Mouse (Mus musculus) urinary bladder, postnatal 4 days (tissue): ENCODE data around the gene Zp3r.
"Not testable (repeated sequence)": the region's sequence is repeated elsewhere in the genome, so short reads cannot be mapped to it uniquely, and the experiment has no call there.

Experiments used
- DNase-seq, 2 experiments: peaks; one replicate each; pipeline ENCODE4 v3.0.0; 2021 to 2022; ENCODE audit warnings: low spot score in 2 of 2

The Zp3r gene

DNA sequence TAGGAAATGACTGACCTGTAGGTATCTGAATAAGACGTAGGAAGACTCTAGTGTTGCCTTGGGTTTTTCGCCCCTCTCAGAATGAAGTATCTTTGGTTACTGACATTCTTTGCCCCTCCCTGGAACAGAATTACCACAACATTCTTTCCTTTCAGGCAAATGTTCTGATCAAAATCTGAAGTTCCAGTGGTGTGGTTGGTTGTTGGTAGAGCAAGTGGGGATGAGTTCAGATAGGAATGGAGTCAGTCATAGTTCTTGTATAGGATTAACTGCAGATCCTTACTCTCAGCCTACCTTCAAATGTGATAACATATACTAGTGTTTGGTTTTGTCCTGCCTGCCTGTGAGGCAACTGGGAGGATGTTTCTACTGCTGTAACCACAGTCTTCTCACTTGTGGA, at the start of gene Zp3r:
Gene Zp3r (minus strand): TSS at position 101 of the 400 bp plus-strand sequence.
- DNase-seq = no peak

DNA sequence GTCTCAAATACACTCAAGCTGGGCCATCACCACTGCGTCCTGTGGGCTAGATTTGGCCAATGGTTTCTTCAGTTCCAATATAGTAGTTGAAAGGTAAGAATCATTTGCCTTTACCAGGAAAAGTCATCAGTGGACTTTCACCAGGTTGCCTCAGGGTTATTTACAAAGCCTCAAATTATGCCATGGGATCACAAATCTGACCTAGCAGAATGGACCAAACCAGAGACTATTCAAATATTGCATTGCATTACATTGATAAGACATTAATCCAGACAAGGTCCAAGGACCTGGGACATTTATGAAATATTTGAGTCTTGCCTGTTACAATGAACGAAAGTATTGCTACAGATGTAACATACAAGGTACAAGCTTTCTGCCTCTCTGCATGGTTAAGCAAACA, 49.1 kb upstream of the Zp3r start:
- no peak for DNase-seq

DNA sequence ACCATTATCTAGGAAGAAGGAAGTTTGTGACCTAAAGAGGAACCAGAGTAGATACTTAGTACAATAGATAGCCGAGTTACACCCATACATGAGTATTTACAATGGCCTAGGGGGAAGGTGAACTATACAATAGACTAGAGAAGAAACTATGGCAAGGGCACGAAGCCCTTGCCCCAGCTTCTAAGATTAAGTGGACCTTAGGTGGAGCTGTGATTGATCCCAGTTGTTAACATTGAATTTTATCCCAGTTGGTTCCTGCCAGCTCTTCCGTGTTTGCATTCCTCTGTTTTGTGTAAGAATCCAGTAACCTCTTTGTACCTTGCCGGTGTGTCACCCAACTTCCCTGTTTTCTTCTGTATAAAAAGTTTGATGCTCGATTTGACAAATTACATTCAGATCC, 34.2 kb upstream of the Zp3r start:
- not testable (repeated sequence) for DNase-seq

DNA sequence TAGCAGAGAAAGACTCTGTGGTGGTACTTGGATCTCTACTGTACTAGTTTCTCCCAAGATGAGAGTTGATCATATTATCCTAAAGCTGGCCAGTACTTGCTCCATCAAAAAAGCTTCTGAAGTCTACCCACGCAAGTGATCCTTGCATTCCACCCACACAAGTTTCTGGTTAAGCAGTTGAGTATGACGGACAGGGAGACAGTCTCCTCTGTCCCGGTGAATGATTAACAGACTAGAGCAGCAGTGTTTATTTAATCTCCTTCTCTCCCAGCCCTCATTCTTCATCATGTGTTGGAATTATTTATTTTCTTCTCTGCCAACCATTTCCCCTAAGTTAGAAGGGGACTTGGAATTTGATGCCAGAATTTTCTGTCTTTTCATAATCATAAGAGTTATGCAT, 32.0 kb upstream of the Zp3r start, which contains the start of gene C4bp:
Gene C4bp (minus strand): TSS at position 179 of the 400 bp plus-strand sequence.
- no peak for DNase-seq

DNA sequence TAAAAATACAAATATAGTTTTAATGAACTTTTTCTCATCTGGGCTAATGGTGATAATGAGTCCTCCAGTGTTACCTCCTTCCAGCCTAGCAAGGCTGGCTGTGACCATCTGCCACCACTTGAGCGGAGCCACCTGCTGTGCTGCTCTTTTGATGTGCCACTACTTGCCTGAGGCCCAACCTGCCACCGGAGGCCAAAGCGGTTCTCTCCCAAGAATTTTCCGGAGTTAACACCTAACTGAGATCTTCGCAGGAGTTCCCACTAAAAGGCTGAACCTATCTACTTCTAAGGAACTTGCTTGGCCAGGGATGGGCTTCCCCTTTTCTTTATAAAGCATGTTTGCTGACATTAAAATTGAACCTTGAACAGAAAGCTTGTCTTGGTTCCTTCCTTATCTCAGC, 30.2 kb upstream of the Zp3r start:
- not testable (repeated sequence) for DNase-seq

DNA sequence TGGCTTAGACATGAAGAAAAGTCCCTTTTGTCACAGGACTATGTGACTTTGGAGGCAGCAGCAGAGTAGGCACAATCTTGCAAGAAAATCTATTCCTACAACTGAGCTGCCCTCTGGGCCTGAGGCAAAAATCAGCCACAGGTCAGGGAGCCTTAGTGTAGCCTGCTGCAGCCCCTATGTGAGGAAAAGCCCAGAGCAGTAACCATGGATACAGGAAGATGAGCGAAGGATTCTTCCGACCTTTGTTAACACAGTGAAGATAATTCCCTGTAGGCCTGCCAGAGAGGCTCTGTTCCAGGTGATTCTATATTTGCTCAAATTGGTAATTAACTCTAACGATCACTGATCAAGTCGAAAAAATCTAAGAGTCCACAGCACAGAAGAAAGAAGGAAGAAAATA, 14.7 kb upstream of the Zp3r start:
- DNase-seq = no peak

DNA sequence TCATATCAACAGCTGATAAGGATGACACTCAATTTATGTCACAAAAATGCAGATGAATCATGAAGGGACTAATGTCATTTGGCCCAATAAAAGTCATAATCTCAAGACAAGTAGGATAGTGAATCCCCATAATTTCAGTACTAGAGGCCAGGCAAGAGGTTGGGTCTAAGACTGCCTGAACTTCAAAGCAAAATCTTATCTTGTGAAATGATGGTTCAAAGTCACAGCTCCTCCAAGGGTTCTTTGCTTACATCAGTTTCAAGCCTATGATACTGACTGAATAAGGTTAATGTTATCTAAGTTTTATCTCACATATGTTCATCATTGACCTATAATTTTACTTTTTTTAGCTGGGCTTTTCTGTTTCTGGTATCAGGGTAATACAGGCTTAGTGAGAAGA, 11.5 kb upstream of the Zp3r start:
- no peak for DNase-seq

DNA sequence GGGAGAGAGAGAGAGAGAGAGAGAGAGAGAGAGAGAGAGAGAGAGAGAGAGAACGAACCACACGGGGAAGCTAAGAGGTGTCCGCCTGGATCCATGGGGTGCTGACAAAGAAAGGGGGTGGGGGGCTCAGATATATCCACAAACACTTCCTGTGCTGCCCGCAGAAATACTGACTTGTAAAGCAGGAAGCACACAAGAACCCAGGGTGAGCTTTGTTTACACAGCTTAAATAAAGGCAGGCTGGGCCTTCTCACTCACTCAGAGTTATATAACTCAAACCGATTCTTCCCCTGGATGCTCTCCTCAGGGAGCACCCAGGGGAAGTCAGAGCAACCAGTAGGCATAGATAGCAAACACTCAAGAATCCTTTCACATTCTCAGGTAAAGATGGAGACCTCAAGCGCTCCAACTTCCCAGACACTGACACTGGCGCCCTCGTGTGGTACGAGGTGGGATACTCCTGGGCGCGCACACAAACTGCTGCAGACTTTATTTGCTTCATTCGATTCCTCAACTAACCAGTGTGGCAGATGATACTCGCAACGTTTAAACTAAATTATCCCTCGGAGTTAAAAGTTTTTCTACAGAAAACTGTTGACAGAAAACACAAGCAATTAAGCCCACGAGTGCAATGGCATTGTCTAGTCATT, 4.5 kb upstream of the Zp3r start:
- DNase-seq = peak; percentile 50 to 78

DNA sequence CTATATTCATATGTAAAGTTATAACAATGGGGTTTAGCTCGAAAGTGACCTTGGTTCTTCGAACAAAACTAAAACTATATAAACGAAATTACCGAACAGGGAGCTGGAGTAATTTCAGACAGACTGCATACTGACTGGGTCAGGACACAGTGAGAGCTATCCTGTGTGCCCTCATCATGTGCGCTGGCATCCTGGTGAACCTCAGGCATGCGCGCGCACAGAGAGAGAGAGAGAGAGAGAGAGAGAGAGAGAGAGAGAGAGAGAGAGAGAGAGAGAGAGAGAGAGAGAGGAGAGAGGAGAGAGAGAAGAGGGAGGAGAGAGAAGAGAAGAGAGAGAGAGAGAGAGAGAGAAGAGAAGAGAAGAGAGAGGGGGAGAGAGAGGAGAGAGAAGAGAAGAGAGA, 3.9 kb upstream of the Zp3r start:
- no peak for DNase-seq

DNA sequence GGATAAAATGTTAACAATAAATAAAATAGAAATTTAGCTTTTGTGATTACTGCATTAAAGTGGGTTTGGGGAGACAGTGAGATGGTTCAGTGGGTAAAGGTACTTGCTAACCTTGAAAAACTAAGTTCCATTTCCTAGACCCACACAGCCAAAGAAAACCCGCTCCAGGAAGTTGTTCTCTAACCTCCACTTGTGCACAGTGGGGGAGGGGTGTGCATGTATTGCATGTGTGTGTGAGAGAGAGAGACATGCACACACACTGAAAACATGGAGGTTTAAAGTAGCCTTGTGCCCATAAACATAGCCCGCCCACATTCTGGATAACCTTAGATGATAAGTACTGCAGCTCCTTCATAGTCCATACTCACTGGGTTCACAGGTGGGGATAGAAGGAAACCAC, 33.1 kb downstream of the Zp3r start:
- no peak for DNase-seq

DNA sequence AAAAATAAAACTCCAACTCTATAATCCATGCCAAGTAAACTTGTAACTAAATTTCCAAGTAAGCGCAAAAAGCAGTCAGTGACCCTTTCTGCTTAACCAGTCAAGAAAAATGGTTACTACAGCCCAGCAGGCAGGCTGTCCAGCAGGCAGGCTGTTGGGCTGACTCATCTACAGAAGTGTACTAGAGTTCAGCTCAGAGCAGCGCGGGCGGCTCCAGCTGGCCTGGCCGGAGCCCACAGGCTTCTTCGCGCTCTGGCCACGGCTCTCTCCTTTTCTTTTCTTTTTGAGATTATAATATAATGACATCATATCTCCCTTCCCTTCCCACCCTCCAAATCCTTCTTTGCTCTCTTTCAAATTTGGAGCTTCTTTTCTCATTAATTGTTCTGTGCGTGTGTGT, 40.8 kb downstream of the Zp3r start:
- DNase-seq = peak; percentile 28 to 60

DNA sequence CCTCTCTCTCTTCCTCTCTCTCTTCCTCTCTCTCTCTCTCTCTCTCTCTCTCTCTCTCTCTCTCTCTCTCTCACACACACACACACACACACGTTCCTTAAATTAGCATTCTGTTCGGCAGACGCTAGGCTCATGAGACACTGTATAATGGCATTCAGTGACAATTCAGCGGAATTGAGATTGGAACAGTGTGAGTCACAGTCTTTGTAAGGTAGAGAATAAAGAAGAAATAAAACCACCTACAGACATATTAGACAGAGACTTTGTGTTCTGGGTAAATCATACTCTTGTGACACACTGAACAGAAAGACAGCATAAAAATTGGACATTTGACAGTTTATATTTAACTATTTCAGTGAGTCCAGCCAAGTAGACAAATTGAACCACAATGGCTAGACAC, 53.0 kb downstream of the Zp3r start:
- no peak for DNase-seq

DNA sequence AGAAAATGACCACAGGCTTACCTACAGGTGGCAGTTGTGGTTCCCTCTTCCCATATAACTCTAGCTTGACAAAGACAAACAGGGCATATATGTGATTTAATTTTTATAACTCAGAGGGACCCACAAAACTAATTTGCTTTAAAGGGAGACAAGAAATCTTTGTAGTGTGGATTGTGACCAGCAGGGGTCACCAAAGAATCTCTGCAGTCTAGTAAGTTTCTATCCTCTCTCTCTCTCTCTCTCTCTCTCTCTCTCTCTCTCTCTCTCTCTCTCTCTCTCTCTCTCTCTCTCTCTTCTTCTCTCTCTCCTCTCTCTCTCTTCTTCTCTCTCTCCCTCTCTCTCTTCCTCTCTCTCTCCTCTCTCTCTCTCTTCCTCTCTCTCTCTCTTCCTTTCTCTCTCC, 53.5 kb downstream of the Zp3r start:
- DNase-seq = peak in 1 of 2 experiments; percentile 63

DNA sequence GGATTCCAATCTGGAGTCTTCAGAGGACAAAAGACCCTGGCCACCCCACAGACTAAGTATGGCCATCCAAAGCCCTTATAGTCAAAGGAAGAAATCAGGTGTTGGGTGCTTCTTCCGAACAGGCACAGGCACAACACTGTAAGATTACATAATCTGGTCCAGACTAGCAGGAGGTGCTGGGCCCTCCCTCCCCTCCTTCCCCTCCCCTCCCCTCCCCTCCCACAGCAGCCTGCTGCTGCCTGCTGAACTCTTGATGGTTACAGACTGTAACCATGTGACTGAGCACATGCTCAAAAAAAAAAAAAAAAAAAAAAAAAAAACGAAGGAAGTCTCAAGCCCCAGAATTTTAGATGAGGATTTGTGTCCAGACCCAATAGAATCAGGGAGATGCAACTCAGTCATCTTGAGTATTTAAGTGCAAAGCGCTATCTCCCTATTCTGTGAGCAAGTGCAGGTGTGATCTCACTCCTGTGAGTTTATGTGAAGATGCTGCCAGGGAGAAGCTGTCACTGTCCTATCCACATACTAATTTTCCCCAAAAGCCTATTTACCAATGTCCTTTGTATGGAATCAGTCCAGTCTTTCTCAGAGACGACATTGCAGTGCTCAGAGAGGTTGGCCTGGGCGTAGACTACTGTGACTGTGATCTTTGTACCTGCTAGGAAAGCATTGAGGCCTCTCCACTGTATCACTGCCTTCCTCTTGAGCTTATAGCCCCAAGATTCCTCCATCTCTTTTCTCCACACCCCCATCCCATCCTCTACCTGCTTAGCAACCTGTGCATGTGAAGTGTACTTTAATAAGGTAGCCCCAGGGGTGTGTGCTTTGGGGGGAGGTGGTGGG, 77.8 kb downstream of the Zp3r start:
- DNase-seq = no peak

DNA sequence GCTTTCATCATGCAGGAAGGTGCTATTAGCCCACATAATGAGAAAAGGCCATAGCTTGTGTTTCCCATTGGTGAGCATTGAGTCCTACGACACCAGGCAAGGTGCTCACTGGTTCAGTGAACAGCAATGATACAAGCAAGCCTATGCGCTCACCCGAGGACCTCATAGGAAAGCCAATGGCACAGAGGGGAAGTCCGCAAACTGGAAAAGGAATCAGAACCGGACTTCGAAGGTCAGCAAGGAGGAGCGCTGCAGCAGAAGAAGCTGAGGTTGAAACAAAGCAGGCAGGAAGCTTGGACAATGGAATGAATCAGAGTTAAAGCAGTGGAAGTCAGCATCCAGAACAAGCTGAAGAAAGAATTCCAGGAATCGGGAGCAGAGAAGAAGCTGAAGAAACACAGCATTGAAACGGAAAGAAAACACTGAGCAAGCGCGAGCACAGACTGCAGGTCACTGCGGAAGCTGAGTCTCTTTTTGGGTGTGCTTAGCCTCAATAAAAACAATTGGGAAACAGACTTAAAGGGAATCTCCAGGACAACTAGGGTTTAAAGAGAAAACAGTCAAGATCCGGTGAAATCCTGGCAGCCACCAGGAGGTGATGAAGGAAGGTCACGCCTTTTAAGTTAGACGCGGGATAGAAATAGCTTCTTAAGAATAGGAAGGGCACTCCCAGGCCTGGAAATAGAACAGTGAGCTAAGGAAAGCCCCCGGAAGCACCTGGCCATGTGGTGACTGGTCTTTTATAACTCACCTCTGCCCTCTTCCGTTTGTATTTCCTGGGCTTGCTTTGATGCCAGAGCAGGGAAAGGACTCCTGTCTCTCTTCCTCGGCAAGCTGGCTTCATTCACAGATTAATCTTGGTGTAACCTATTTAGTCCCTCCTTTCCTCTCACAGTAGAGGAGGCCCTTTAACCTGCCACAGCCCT, 78.9 kb downstream of the Zp3r start:
- no peak for DNase-seq

DNA sequence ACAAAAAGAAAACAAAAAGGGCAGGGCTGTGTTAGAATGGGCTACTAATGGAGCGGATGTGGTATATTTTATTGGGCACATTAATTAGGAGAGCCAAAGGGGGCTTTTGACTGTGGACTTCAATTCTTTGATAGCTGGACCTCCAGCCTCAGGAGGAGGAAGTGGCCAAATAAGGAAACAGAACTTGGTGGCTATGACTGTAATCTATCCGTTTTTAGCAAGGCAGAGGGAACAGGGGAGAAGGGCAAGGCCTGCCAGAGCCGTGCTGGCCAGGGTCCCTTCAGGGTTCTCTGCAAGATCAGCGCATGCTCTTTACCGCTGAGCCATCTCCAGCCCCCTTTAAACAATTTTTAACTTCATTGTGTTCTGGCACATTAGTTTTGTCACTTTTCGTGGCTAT, 79.7 kb downstream of the Zp3r start:
- no peak for DNase-seq

DNA sequence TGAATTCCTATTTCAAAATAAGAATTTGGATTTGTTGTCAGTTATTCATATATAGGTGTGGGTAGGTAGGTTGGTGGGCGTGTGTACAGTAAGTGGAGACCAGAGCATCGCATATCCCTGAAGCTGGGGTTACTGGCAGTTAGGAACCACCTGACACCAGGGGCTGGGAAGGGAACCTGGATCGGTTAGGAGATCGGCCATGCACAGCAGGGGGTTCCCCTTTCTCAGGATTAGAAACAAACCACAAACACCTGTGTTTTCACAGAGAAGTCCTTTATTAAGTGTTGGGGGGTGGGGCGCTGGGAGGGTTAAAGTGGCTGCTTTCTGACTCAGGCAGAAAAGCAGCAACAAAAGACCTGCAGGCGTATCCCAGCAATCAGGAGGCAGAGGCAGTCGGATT, 80.3 kb downstream of the Zp3r start:
- no peak for DNase-seq

DNA sequence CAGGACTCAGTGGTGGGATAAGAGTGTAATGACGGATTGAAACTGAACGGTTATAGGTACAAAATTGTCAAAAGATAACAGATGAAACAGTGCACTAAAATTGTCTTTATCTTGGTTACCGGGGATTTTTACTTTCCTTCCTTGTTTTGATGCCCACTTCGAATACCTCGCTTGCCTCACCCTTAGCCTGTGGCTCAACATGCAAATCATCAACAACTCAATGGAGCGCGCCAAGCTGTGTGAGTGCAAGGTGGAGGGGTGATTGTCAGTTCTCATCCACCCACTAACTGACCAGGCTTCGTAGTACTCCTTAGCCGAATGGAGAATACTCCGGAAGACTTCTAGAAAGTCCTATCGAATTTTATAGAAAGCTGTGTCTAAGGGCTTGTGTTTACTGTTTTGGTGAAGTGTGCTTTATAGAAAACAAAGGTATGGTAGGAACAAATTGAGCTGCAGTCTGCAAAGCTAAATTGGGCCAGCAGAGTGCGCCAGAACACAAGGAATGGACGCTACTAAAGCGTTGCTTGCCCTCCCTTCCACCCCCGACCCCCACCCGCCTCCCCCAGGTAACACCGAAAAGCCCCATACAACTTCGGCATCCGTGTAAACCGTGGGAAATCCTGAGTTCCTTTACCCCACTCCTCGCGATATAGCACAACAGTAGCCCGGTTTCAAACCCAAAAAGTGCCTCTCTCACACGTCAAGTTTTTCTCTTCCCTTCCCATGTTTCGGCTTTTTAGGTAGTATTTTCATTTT, 81.6 kb downstream of the Zp3r start:
- peak in 1 of 2 experiments; percentile 68 for DNase-seq
